Comparison of ENCODE assay signal across 8 mouse cellular contexts in genomic region chr15:102248131-102248811, GRCm38 (mm10). TPM values are rescaled to one million over a fixed set of nuclear protein-coding genes. Genes with fewer than 3 reads are reported as not detected.
DNase-seq lines count a peak whose midpoint lies in the region; ATAC-seq and TF ChIP-seq lines count a peak whose summit lies in the region.

No protein-coding gene starts in this region.

- H3K36me3 ChIP-seq in hindbrain, embryonic 14.5 days (replicated peaks; ENCODE audit: control insufficient read depth, insufficient read depth), result no peaks in the 10 kb centered on the region
- H3K36me3 ChIP-seq in myocyte (ENCODE audit: control insufficient read depth, insufficient read depth), result peaks cover 9% of the 10 kb centered on the region

- peaks cover 25% of the 10 kb centered on the region for H3K79me2 ChIP-seq in myocyte (ENCODE audit: control insufficient read depth, insufficient read depth)

- no peak for DNase-seq in layer of hippocampus, adult 2 months (ENCODE audit: low spot score in 2 of 2)
- no peak for DNase-seq in layer of hippocampus, adult 9-11 months
- no peak for DNase-seq in hindbrain, embryonic 14.5 days (ENCODE audit: low spot score)
- no peak for DNase-seq in gastrocnemius, adult 18-20 months (ENCODE audit: low spot score)
- DNase-seq in retina, embryonic 14.5 days (ENCODE audit: low spot score), result no peak

- peaks cover 61% of the 10 kb centered on the region for H3K27me3 ChIP-seq in hindbrain, embryonic 14.5 days (ENCODE audit: control insufficient read depth, insufficient read depth, low read length)
- H3K27me3 ChIP-seq in myocyte (ENCODE audit: control insufficient read depth, insufficient read depth, insufficient read length), result no peaks in the 10 kb centered on the region

- peak overlapping the region; percentile 79 for H3K4me3 ChIP-seq in layer of hippocampus, adult 2 months
- H3K4me3 ChIP-seq in brown adipose tissue, adult 24 weeks (ENCODE audit: insufficient read depth, low read depth, low read length), result peak overlapping the region; percentile 78
- H3K4me3 ChIP-seq in hindbrain, embryonic 14.5 days (replicated peaks; ENCODE audit: low read length), result peak overlapping the region; percentile 48
- H3K4me3 ChIP-seq in myocyte, result peak overlapping the region; percentile 77

- peak overlapping the region; percentile 67 for H3K9ac ChIP-seq in hindbrain, embryonic 14.5 days

- peak; percentile 16 for TF ChIP-seq POLR2A in myocyte (IDR thresholded peaks at IDR 0.05; ENCODE audit: insufficient read length, low read depth)

- H3K9me3 ChIP-seq in hindbrain, embryonic 14.5 days (ENCODE audit: control insufficient read depth, low read length), result no peaks in the 10 kb centered on the region

- peaks cover 7% of the 10 kb centered on the region for H3K4me1 ChIP-seq in brown adipose tissue, adult 24 weeks (ENCODE audit: control insufficient read depth, insufficient read depth, insufficient read length, low read length)
- peaks cover 36% of the 10 kb centered on the region; the same call in 1 of the 2 replicates for H3K4me1 ChIP-seq in hindbrain, embryonic 14.5 days (replicated peaks; ENCODE audit: control insufficient read depth, insufficient read depth, low read length)

- ATAC-seq in hindbrain, embryonic 14.5 days (ENCODE audit: low FRiP score), result no peak
- ATAC-seq in megakaryocyte progenitor cell, adult 5-6 weeks (replicated peaks; ENCODE audit: poor library complexity), result no peak

- peak overlapping the region; percentile 95 for H3K27ac ChIP-seq in layer of hippocampus, adult 2 months
- peak overlapping the region; percentile 100 for H3K27ac ChIP-seq in brown adipose tissue, adult 24 weeks (replicated peaks; ENCODE audit: low read depth, low read length)
- no peak overlapping the region for H3K27ac ChIP-seq in hindbrain, embryonic 14.5 days

- peak overlapping the region; percentile 98 for H3K4me2 ChIP-seq in hindbrain, embryonic 14.5 days (replicated peaks)
- H3K4me2 ChIP-seq in myocyte (ENCODE audit: low read depth), result peak overlapping the region; percentile 93

- peak overlapping the region; percentile 58 for H3ac ChIP-seq in myocyte (ENCODE audit: control insufficient read depth, insufficient read length)

- TF ChIP-seq CTCF in layer of hippocampus, adult 2 months (conservative IDR thresholded peaks at IDR 0.05), result no peak

- 9% methylated on average over 8 of the region's 8 CpGs for WGBS in hindbrain, embryonic 14.5 days

TF ChIP-seq in myocyte, 11 proteins besides CTCF, POLR2A, EP300 and RAD21:
- TF ChIP-seq CEBPB (IDR thresholded peaks at IDR 0.05; ENCODE audit: insufficient read depth, poor library complexity, severe bottlenecking), result no peak
- TF ChIP-seq SRF (IDR thresholded peaks at IDR 0.05; ENCODE audit: control insufficient read depth, insufficient read length, low read depth), result no peak
- TF ChIP-seq TCF12 (IDR thresholded peaks at IDR 0.05; ENCODE audit: insufficient read depth, poor library complexity, severe bottlenecking), result no peak
- TF ChIP-seq USF1 (IDR thresholded peaks at IDR 0.05; ENCODE audit: low read depth), result no peak
- TF ChIP-seq MYOG (IDR thresholded peaks at IDR 0.05; ENCODE audit: control insufficient read depth in 1 of 3, insufficient read depth in 1 of 3, insufficient read length in 2 of 3, low read depth in 2 of 3), result no peak
- no peak for TF ChIP-seq E2F4 (IDR thresholded peaks at IDR 0.05; ENCODE audit: insufficient read depth)
- TF ChIP-seq MYOD1 (IDR thresholded peaks at IDR 0.05; ENCODE audit: control insufficient read depth in 1 of 3, insufficient read length in 2 of 3, low read depth in 2 of 3), result no peak

RNA-seq across cellular contexts. Expression of gene Rarg, which starts 9.0 kb away (rescaled TPM):
- 10 to 100 TPM; 12.2 to 14.1 TPM for total RNA-seq in layer of hippocampus, adult 2 months (2021)
- polyA plus RNA-seq in brown adipose tissue, adult 24 weeks (2012; ENCODE audit: insufficient read depth, insufficient read length, missing spikeins), result 10.3 and 12.1 TPM in 2 replicates
- 6.2 and 6.7 TPM in 2 replicates for polyA plus RNA-seq in hindbrain, embryonic 14.5 days (2014; fragmentation: Nextera tagmentation; extraction: Ambion mirVana)
- polyA plus RNA-seq in myocyte (2012; fragmentation: generic; extraction: Trizol), result 63.8 TPM
- 4.1 and 4.8 TPM in 2 replicates for total RNA-seq in megakaryocyte progenitor cell, adult 5-6 weeks (2015)
- 3.9 and 4.2 TPM in 2 replicates for total RNA-seq in megakaryocyte progenitor cell, adult 5-6 weeks (2017)
- total RNA-seq in gastrocnemius, adult 18-20 months (2021), result 10 to 100 TPM in 1 of 2 experiments, 1 to 10 TPM in 1; 5.9 to 11.6 TPM

RNA-seq across cellular contexts. Expression of gene Itgb7, which starts 16.5 kb away (rescaled TPM):
- total RNA-seq in layer of hippocampus, adult 2 months (2021), result 1 to 10 TPM; 1.0 to 3.9 TPM
- 2.0 and 4.6 TPM in 2 replicates for polyA plus RNA-seq in brown adipose tissue, adult 24 weeks (2012; ENCODE audit: insufficient read depth, insufficient read length, missing spikeins)
- polyA plus RNA-seq in hindbrain, embryonic 14.5 days (2014; fragmentation: Nextera tagmentation; extraction: Ambion mirVana), result 0.22 and 1.1 TPM in 2 replicates
- 2.0 TPM for polyA plus RNA-seq in myocyte (2012; fragmentation: generic; extraction: Trizol)
- 26.6 and 29.2 TPM in 2 replicates for total RNA-seq in megakaryocyte progenitor cell, adult 5-6 weeks (2015)
- total RNA-seq in megakaryocyte progenitor cell, adult 5-6 weeks (2017), result 36.7 and 44.6 TPM in 2 replicates
- total RNA-seq in gastrocnemius, adult 18-20 months (2021), result 1 to 10 TPM; 1.1 to 1.2 TPM

RNA-seq across cellular contexts. Expression of gene Gm9918, which starts 22.1 kb away (rescaled TPM):
- total RNA-seq in layer of hippocampus, adult 2 months (2021), result not detected
- not detected in 2 replicates for polyA plus RNA-seq in brown adipose tissue, adult 24 weeks (2012; ENCODE audit: insufficient read depth, insufficient read length, missing spikeins)
- not detected in 2 replicates for polyA plus RNA-seq in hindbrain, embryonic 14.5 days (2014; fragmentation: Nextera tagmentation; extraction: Ambion mirVana)
- not detected for polyA plus RNA-seq in myocyte (2012; fragmentation: generic; extraction: Trizol)
- total RNA-seq in megakaryocyte progenitor cell, adult 5-6 weeks (2015), result not detected in 2 replicates
- not detected in 2 replicates for total RNA-seq in megakaryocyte progenitor cell, adult 5-6 weeks (2017)
- not detected for total RNA-seq in gastrocnemius, adult 18-20 months (2021)

RNA-seq across cellular contexts. Expression of gene Mfsd5, which starts 31.0 kb away (rescaled TPM):
- total RNA-seq in layer of hippocampus, adult 2 months (2021), result 10 to 100 TPM; 34.2 to 40.9 TPM
- 17.0 and 20.0 TPM in 2 replicates for polyA plus RNA-seq in brown adipose tissue, adult 24 weeks (2012; ENCODE audit: insufficient read depth, insufficient read length, missing spikeins)
- 60.6 and 61.8 TPM in 2 replicates for polyA plus RNA-seq in hindbrain, embryonic 14.5 days (2014; fragmentation: Nextera tagmentation; extraction: Ambion mirVana)
- 83.3 TPM for polyA plus RNA-seq in myocyte (2012; fragmentation: generic; extraction: Trizol)
- 28.2 and 33.0 TPM in 2 replicates for total RNA-seq in megakaryocyte progenitor cell, adult 5-6 weeks (2015)
- total RNA-seq in megakaryocyte progenitor cell, adult 5-6 weeks (2017), result 17.8 and 25.5 TPM in 2 replicates
- 10 to 100 TPM; 15.7 to 16.4 TPM for total RNA-seq in gastrocnemius, adult 18-20 months (2021)

RNA-seq across cellular contexts. Expression of gene Csad, which starts 43.7 kb away (rescaled TPM):
- 10 to 100 TPM; 39.5 to 40.4 TPM for total RNA-seq in layer of hippocampus, adult 2 months (2021)
- 137 and 181 TPM in 2 replicates for polyA plus RNA-seq in brown adipose tissue, adult 24 weeks (2012; ENCODE audit: insufficient read depth, insufficient read length, missing spikeins)
- 27.5 and 33.3 TPM in 2 replicates for polyA plus RNA-seq in hindbrain, embryonic 14.5 days (2014; fragmentation: Nextera tagmentation; extraction: Ambion mirVana)
- polyA plus RNA-seq in myocyte (2012; fragmentation: generic; extraction: Trizol), result 18.8 TPM
- total RNA-seq in megakaryocyte progenitor cell, adult 5-6 weeks (2015), result 6.3 and 10.2 TPM in 2 replicates
- 6.4 and 8.1 TPM in 2 replicates for total RNA-seq in megakaryocyte progenitor cell, adult 5-6 weeks (2017)
- total RNA-seq in gastrocnemius, adult 18-20 months (2021), result 1 to 10 TPM; 5.9 to 7.8 TPM

Comparison
In these comparisons a context has a peak if more than half of its experiments do, and no peak if none do; other contexts are left out.
1. RNA of gene Itgb7, which starts 16.5 kb away (total RNA-seq): 26.6 to 44.6 TPM in megakaryocyte progenitor cell, adult 5-6 weeks; 1.0 to 3.9 TPM in layer of hippocampus, adult 2 months and 1.1 to 1.2 TPM in gastrocnemius, adult 18-20 months; every median in the first group is over 4 times any median in the second.
2. Peak in every context shown above with its lines, with median percentiles within 50 percentile points of each other: H3K4me3 ChIP-seq.